Mouse (Mus musculus) liver, embryonic 14.5 days (tissue): Measurements from ENCODE around the gene Sulf2. TPM values are rescaled to one million over a fixed set of nuclear protein-coding genes. Genes with fewer than 3 reads are reported as not detected.

Experiments used
- ATAC-seq: fragments of 200-750 bp; cut with Nextera tagmentation; 2 replicates; pipeline ENCODE4 v1.8.0; 2017; ENCODE audit warnings: moderate number of reproducible peaks, mild to moderate bottlenecking, moderate library complexity; ENCODE audit not compliant: insufficient read depth
- DNase-seq, 3 experiments: peaks; one replicate each; pipeline ENCODE4 v3.0.0-alpha.2; 2012 to 2013; ENCODE audit warnings: low read depth in 3 of 3, low spot score in 3 of 3
- H3K27ac ChIP-seq: fragments of 300-500 bp; sonication (generic); 2 replicates; pipeline ENCODE4 v1.5.1; 2014; ENCODE audit warnings: moderate library complexity, mild to moderate bottlenecking, control low read depth, inconsistent platforms
- H3K27me3 ChIP-seq: fragments of 300-500 bp; sonication (generic); 2 replicates; pipeline ENCODE4 v1.6.1; 2014; ENCODE audit warnings: mild to moderate bottlenecking, low read length, moderate library complexity; ENCODE audit not compliant: control insufficient read depth, insufficient read depth
- H3K36me3 ChIP-seq: fragments of 300-500 bp; sonication (generic); replicated peaks from 2 replicates; pipeline ENCODE4 v1.6.1; 2014; ENCODE audit warnings: low read depth; ENCODE audit not compliant: control insufficient read depth, insufficient read depth
- H3K4me1 ChIP-seq, 2 experiments: fragments of 200-500 bp in 1 of 2; fragments of 300-500 bp in 1 of 2; sonication (generic) in 1 of 2; replicated peaks; 2 replicates each; pipeline ENCODE4 v1.6.1; 2012 to 2014; ENCODE audit warnings: antibody characterized with exemption in 1 of 2, inconsistent platforms in 1 of 2, low read length in 1 of 2; ENCODE audit not compliant: control insufficient read depth in 2 of 2, insufficient read depth in 2 of 2
- H3K4me2 ChIP-seq: fragments of 300-500 bp; sonication (generic); 2 replicates; pipeline ENCODE4 v1.6.1; 2014; ENCODE audit warnings: low read depth, mild to moderate bottlenecking, control low read depth, moderate library complexity
- H3K4me3 ChIP-seq, 2 experiments: fragments of 200-500 bp in 1 of 2; fragments of 300-500 bp in 1 of 2; sonication (generic) in 1 of 2; 2 replicates each; pipeline ENCODE4 v1.5.1; 2012 to 2014; ENCODE audit warnings: low read depth in 2 of 2, low read length in 2 of 2, mild to moderate bottlenecking in 2 of 2, control low read depth in 1 of 2, inconsistent platforms in 1 of 2, moderate library complexity in 1 of 2; ENCODE audit not compliant: insufficient read depth in 1 of 2
- H3K9ac ChIP-seq: fragments of 300-500 bp; sonication (generic); replicated peaks from 2 replicates; pipeline ENCODE4 v1.6.1; 2014; ENCODE audit warnings: mild to moderate bottlenecking, control low read depth, moderate library complexity
- H3K9me3 ChIP-seq: fragments of 300-500 bp; sonication (generic); 2 replicates; pipeline ENCODE4 v1.6.1; 2016; ENCODE audit warnings: low read length, mixed read lengths; ENCODE audit not compliant: control insufficient read depth
- CTCF ChIP-seq: IDR thresholded peaks from 2 replicates; pipeline ENCODE4 v1.5.1; 2016; ENCODE audit warnings: antibody characterized with exemption, low read depth, control low read depth
- EP300 ChIP-seq: IDR thresholded peaks from 2 replicates; pipeline ENCODE4 v1.6.1; 2016; ENCODE audit warnings: antibody characterized with exemption, low read depth
- WGBS: fragments of 180-500 bp; shearing (Covaris S2); extraction: QIAGEN DNeasy Blood & Tissue Kit; methylation state at CpG from one replicate; pipeline ENCODE4 v1.1.7; 2014; ENCODE audit not compliant: insufficient replicate concordance; 5-methylcytosine and 5-hydroxymethylcytosine counted together
- polyA plus RNA-seq, 2 experiments: library from polyadenylated mRNA; depleted of rRNA in 1 of 2; stranded (reverse) in 1 of 2; unstranded in 1 of 2; fragments of >200 nt; fragmentation: Nextera tagmentation in 1 of 2; extraction: Ambion mirVana in 1 of 2; gene quantifications; 2 replicates each; pipeline versions ENCODE4 v1.2.1 to v1.2.3; 2012 to 2014

Sulf2 gene
- polyA plus RNA-seq, 2 experiments = 0.81 to 0.99 TPM

- no peak overlapping the region for H3K27ac ChIP-seq
- H3K4me3 ChIP-seq = no peak overlapping the region
- DNase-seq = no peak
- no peak overlapping the region for H3K4me2 ChIP-seq
- no peak overlapping the region for H3K9ac ChIP-seq
- no peaks in the 10 kb centered on the region for H3K9me3 ChIP-seq
- TF ChIP-seq CTCF = no peak
- no peak for TF ChIP-seq EP300
- H3K27me3 ChIP-seq = no peaks in the 10 kb centered on the region
- no peaks in the 10 kb centered on the region for H3K36me3 ChIP-seq
- ATAC-seq = no peak
- WGBS = 41% methylated on average over 7 of the region's 7 CpGs
- no peaks in the 10 kb centered on the region for H3K4me1 ChIP-seq
These were observed 13.4 kb upstream of the Sulf2 start for GRCm38 (mm10) chr2:166168868-166169267.

DNA sequence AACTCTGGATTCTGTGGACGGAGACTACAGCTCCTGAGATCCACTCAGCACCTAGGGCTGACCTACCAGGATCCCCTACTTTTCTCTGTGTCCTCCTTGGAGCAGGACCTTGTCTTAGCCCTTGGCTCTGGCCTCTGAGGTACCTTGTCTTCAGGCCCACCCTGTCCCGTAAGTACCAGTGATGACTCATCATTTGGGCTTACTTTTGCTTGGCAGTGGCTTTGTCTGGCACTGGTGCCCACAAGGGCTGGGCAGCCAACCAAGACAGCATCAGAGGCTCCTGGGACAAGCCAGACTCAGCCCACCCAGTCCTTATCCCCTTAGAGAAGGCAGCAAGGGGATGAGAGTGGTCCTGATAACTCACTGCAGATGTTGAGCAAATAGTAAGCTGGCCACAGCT lies 11.9 kb upstream of the Sulf2 start:
- Histone ChIP-seq H3K9me3 (no peaks in the 10 kb centered on the region), H3K4me2 (no peak overlapping the region), H3K4me3 (no peak overlapping the region), H3K9ac (no peak overlapping the region), H3K4me1 (no peaks in the 10 kb centered on the region), H3K36me3 (no peaks in the 10 kb centered on the region), H3K27me3 (no peaks in the 10 kb centered on the region), H3K27ac (no peak overlapping the region)
- 43% methylated on average over 2 of the region's 2 CpGs for WGBS
- DNase-seq (no peak), ATAC-seq (no peak)
- TF ChIP-seq CTCF = no peak
- TF ChIP-seq EP300 = no peak

DNA sequence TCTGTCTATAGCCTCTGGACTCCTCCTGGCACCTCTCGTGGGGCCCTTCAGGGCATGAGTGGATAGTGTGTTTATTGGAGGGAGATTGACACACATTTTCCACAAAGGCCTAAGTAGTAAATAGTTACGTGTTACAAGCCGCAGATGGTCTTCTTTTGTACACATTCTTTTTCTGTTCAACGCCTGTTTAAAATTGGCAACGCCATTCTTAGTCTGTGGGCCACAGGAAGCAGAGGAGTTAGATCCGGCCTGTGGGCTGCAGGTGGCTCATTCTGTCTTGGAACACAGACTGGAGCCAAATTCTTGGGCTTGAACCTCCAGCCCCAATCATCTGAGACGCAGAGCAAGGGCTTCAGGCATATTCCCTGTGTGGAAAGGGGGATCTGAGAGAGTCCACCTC lies 9.9 kb upstream of the Sulf2 start:
- 56% methylated on average over 7 of the region's 7 CpGs for WGBS
- H3K4me2 ChIP-seq = no peak overlapping the region

GRCm38 (mm10) chr2:166164601-166165000 lies 9.1 kb upstream of the Sulf2 start:
- 69% methylated on average over 1 of the region's 1 CpGs for WGBS
- TF ChIP-seq EP300 (no peak), CTCF (no peak)
- no peak overlapping the region for H3K9ac ChIP-seq
- no peak for DNase-seq
- H3K9me3 ChIP-seq = no peaks in the 10 kb centered on the region
- H3K27ac ChIP-seq = no peak overlapping the region
- H3K27me3 ChIP-seq = no peaks in the 10 kb centered on the region
- H3K36me3 ChIP-seq = no peaks in the 10 kb centered on the region
- ATAC-seq = no peak
- H3K4me3 ChIP-seq = no peak overlapping the region
- no peak overlapping the region for H3K4me2 ChIP-seq
- no peaks in the 10 kb centered on the region for H3K4me1 ChIP-seq

More for the DNA sequence above, 9.9 kb upstream of the Sulf2 start:
- Histone ChIP-seq H3K27ac (no peak overlapping the region), H3K9me3 (no peaks in the 10 kb centered on the region), H3K4me1 (no peaks in the 10 kb centered on the region), H3K9ac (no peak overlapping the region), H3K36me3 (no peaks in the 10 kb centered on the region), H3K27me3 (no peaks in the 10 kb centered on the region), H3K4me3 (no peak overlapping the region)
- ATAC-seq (no peak), DNase-seq (no peak)
- TF ChIP-seq CTCF (no peak), EP300 (no peak)

DNA sequence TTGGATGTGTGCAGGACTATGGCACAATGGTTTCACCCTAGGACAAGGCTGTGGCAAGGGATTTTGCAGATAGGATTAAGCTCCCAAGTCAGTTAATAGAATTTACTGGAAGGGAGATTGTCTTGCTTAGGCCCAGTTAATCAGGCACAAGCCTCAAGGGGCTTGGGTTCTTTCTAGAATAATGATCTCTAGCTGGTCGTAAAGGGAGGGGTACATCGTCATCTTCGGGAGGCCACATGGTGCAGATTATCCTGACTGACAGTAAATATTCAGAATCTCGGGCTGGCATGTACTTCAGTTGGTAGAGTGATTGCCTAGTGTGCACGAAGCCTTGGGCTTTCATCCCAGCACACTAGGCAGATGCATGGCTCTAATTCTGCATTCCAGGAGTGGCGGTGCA lies 8.5 kb upstream of the Sulf2 start:
- H3K4me1 ChIP-seq = no peaks in the 10 kb centered on the region
- TF ChIP-seq EP300 = no peak
- TF ChIP-seq CTCF = no peak
- WGBS = 66% methylated on average over 6 of the region's 6 CpGs
- no peak overlapping the region for H3K9ac ChIP-seq
- H3K27ac ChIP-seq = no peak overlapping the region
- H3K4me3 ChIP-seq = no peak overlapping the region
- no peak overlapping the region for H3K4me2 ChIP-seq
- no peaks in the 10 kb centered on the region for H3K27me3 ChIP-seq
- H3K9me3 ChIP-seq = no peaks in the 10 kb centered on the region
- no peak for ATAC-seq
- no peak for DNase-seq
- H3K36me3 ChIP-seq = no peaks in the 10 kb centered on the region

DNA sequence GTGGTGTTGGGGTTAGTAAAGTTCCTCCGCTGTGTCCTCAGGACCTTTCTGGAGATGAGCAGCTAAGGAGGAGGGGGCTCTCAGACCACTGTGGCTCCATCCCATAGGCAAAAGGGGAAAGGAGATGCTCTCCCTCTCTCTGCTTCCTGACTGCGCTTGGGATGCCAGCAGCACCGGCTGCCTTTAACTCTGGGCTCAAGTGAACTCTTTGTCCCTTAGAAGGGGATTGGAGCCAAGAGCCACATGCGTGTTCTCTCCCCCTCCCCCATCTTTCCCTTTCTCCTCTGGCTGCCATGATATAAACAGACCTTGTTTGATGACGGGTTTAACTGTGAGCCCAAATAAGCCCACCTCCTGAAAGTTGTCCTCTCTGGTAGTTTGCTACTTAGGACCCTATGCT lies 7.8 kb upstream of the Sulf2 start:
- Histone ChIP-seq H3K4me2 (no peak overlapping the region), H3K4me3 (no peak overlapping the region), H3K9ac (no peak overlapping the region), H3K4me1 (no peaks in the 10 kb centered on the region), H3K27ac (no peak overlapping the region), H3K9me3 (no peaks in the 10 kb centered on the region), H3K36me3 (no peaks in the 10 kb centered on the region), H3K27me3 (no peaks in the 10 kb centered on the region)
- 57% methylated on average over 5 of the region's 5 CpGs for WGBS
- ATAC-seq = no peak
- DNase-seq = no peak
- TF ChIP-seq CTCF = no peak
- TF ChIP-seq EP300 = no peak
